Mouse (Mus musculus): Measurements from ENCODE around the gene Plscr1.

Plscr1 gene

GRCm38 (mm10) chr9:92249447-92249852 lies at the start of gene Plscr1:
Plscr1 (plus strand) TSS chr9:92249750.
- no peak for DNase-seq (ENCODE audit: low read depth, low spot score)

DNA sequence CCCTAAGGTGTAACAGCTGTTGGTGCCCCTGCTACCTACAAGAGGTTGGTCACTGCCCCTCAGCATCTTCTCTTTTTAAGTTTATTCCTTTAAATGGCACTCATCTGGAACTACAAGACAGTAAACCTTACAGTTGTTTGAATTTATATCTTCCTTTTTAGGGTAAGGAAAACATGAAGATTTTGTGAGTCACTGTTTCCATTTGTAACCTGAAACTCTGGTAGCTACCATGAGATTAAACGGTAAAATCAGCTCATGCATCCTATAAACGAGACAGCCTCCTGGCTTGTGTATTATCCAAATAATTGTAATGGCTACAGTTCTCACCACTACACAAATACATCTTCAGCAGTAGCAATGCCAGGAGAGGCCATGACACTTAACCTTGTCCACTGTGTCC lies 45.2 kb upstream of the Plscr1 start:
- no peak for DNase-seq (ENCODE audit: low read depth, low spot score)

GRCm38 (mm10) chr9:92207307-92207706 lies 42.2 kb upstream of the Plscr1 start:
- peak; percentile 34 for DNase-seq (ENCODE audit: low read depth, low spot score)

- DNase-seq (ENCODE audit: low read depth, low spot score) = no peak
Measured at GRCm38 (mm10) chr9:92207757-92208156, 41.8 kb upstream of the Plscr1 start.

- no peak for DNase-seq (ENCODE audit: low read depth, low spot score)
Measured at GRCm38 (mm10) chr9:92209850-92210249, 39.7 kb upstream of the Plscr1 start.

GRCm38 (mm10) chr9:92210386-92210967 lies 39.1 kb upstream of the Plscr1 start:
- no peak for DNase-seq (ENCODE audit: low read depth, low spot score)

- DNase-seq (ENCODE audit: low read depth, low spot score) = no peak
Measured at GRCm38 (mm10) chr9:92211048-92211447, 38.5 kb upstream of the Plscr1 start.

- no peak for DNase-seq (ENCODE audit: low read depth, low spot score)
Measured at GRCm38 (mm10) chr9:92217484-92217883, 32.1 kb upstream of the Plscr1 start.

- no peak for DNase-seq (ENCODE audit: low read depth, low spot score)
Measured at GRCm38 (mm10) chr9:92217896-92218295, 31.7 kb upstream of the Plscr1 start.

DNA sequence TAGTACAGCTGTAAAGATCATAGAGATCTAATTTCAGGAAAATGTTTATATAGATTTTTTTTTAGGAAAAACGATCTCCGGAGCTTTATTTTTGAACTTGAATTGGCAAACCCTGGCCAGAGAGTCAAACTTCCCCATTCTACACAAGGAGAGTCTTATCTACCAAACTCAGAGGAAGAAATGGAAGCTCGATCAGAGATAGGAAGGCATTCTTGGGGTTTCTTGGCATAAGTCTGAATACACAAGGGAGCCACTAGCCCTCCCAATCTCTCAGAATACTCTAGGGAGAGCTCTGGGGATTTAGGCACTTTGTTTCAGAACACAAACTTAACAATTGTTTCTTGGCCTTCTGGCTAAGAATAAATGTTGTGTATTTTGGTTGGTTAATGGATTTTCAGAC lies 29.4 kb upstream of the Plscr1 start:
- no peak for DNase-seq (ENCODE audit: low read depth, low spot score)

DNA sequence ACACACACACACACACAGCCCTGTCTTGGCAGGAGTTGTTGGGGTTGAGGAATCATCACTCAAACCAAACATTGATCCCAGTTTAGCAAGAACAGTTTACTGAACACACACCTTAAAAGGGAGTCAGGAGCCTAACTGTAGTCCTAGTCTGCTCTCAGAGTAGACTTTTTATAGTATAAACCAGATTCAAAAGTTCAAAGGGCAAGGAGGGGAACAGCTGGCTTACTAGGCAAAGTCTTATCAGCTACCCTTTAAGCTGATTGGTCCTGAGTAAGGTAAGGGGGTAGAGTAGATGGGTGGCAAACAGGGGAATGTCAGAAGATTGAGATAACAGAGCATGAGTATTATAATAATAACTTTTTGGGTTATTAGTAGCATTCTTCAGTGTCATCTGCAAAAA lies 28.1 kb upstream of the Plscr1 start:
- DNase-seq (ENCODE audit: low read depth, low spot score) = no peak

GRCm38 (mm10) chr9:92224598-92225231 lies 24.8 kb upstream of the Plscr1 start:
- DNase-seq (ENCODE audit: low read depth, low spot score) = no peak

GRCm38 (mm10) chr9:92226127-92226655 lies 23.4 kb upstream of the Plscr1 start:
- DNase-seq (ENCODE audit: low read depth, low spot score) = no peak

DNA sequence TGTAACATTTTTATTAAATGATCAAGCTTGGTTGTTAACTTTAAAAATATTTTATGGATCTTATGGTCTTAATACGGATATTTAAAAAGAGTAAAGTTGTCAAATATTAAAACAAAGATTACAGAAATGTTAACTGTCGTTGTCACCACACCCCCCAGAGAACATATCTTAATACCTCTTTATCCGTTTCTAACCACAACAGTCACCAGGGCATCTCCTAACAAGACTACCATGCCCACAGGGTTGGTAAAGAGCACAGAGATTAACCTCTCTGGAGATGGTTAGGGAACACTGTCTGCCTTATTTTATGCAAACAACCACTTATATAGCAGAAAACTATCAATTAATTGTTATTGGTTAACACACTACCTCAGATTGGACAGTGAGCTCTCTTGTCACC lies 22.8 kb upstream of the Plscr1 start:
- no peak for DNase-seq (ENCODE audit: low read depth, low spot score)

GRCm38 (mm10) chr9:92228867-92229832 lies 20.4 kb upstream of the Plscr1 start:
- DNase-seq (ENCODE audit: low read depth, low spot score) = no peak

DNA sequence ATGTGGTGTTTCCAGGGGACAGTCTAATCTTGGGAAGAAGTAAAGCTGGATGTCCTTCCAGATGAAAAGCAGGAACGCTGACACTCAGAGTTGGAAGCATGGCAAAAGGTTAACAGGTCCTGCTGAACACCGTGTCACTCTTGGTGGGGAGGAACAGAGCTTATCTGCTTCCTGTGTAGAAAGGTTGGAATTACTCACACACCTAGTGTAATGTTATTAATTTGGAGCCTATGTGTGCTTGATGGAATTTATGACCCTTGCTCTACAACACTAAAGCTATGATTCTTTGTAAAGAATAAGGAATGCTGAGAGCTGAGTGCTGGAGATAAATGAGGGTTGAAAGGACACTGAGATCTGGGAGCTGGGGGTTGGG lies 19.7 kb upstream of the Plscr1 start:
- DNase-seq (ENCODE audit: low read depth, low spot score) = no peak

GRCm38 (mm10) chr9:92234901-92235458 lies 14.6 kb upstream of the Plscr1 start:
- DNase-seq (ENCODE audit: low read depth, low spot score) = no peak

DNA sequence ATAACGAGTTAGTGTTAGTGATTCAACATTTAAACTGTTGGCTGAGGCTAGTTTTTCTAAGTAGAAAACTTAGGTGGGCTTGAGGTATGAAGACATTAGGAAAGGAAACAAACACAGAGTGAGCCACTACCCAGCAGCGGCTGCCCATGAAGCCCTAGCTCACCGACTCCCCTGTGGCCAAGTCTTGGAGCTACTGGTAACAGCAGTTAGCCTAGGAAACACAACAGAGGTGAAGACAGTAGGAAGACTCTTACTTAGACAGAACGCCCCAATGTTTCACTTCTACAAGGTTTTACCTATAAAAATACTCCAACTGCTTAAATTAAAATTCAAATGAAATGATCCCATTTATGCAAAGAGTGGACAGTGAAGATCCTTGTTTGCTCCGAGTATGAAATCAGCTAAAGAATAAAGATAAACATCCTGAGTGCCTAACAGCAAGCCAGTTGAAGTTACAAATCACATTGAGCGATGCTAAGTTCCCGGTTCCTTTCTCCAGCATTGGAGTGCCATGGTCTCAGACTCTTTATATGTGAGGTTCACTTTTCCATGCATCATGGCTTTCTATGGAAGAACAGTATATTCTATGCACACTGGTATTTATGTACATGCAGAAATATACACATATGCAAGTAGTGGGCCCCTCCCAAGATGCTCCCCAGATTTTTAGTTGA lies 640 bp upstream of the Plscr1 start:
- no peak for DNase-seq (ENCODE audit: low read depth, low spot score)

GRCm38 (mm10) chr9:92249987-92250772 lies 630 bp downstream of the Plscr1 start:
- peak; percentile 79 for DNase-seq (ENCODE audit: low read depth, low spot score)

GRCm38 (mm10) chr9:92252718-92253117 lies 3.2 kb downstream of the Plscr1 start:
- no peak for DNase-seq (ENCODE audit: low read depth, low spot score)
